Mouse (Mus musculus) stomach, embryonic 14.5 days (tissue): Measurements from ENCODE around the gene Cip2a. TPM values are rescaled to one million over a fixed set of nuclear protein-coding genes. Genes with fewer than 3 reads are reported as not detected.

Experiments
- ATAC-seq: fragments of 200-750 bp; cut with Nextera tagmentation; 2 replicates; pipeline ENCODE4 v1.8.0; 2017; ENCODE audit warnings: low read depth, moderate TSS enrichment; ENCODE audit not compliant: insufficient number of reproducible peaks, insufficient read depth, low FRiP score
- H3K27ac ChIP-seq: fragments of 300-500 bp; sonication (generic); 2 replicates; pipeline ENCODE4 v1.5.1; 2014; ENCODE audit warnings: mild to moderate bottlenecking, low read length, moderate library complexity, mixed read lengths
- H3K27me3 ChIP-seq: fragments of 300-500 bp; sonication (generic); 2 replicates; pipeline ENCODE4 v1.6.1; 2014; ENCODE audit warnings: low read length, control low read depth, mixed read lengths; ENCODE audit not compliant: control insufficient read depth, insufficient read depth
- H3K36me3 ChIP-seq: fragments of 300-500 bp; sonication (generic); 2 replicates; pipeline ENCODE4 v1.6.1; 2014; ENCODE audit warnings: mild to moderate bottlenecking, control low read depth, low read length, moderate library complexity, mixed read lengths; ENCODE audit not compliant: control insufficient read depth, insufficient read depth
- H3K4me1 ChIP-seq: fragments of 300-500 bp; sonication (generic); 2 replicates; pipeline ENCODE4 v1.6.1; 2014; ENCODE audit warnings: low read length, control low read depth, mixed read lengths; ENCODE audit not compliant: control insufficient read depth, insufficient read depth
- H3K4me2 ChIP-seq: fragments of 300-500 bp; sonication (generic); replicated peaks from 2 replicates; pipeline ENCODE4 v1.6.1; 2014; ENCODE audit warnings: low read depth, low read length, control low read depth
- H3K4me3 ChIP-seq: fragments of 300-500 bp; sonication (generic); 2 replicates; pipeline ENCODE4 v1.5.1; 2014; ENCODE audit warnings: low read depth, low read length, control low read depth
- H3K9ac ChIP-seq: fragments of 300-500 bp; sonication (generic); replicated peaks from 2 replicates; pipeline ENCODE4 v1.6.1; 2014; ENCODE audit warnings: low read depth, mild to moderate bottlenecking, control low read depth, low read length, moderate library complexity, mixed read lengths
- H3K9me3 ChIP-seq: fragments of 300-500 bp; sonication (generic); 2 replicates; pipeline ENCODE4 v1.6.1; 2016; ENCODE audit warnings: low read depth, low read length, control low read depth; ENCODE audit not compliant: control insufficient read depth
- WGBS: fragments of 180-500 bp; shearing (Covaris S2); extraction: QIAGEN DNeasy Blood & Tissue Kit; methylation state at CpG from one replicate; pipeline ENCODE4 v1.1.7; 2014; 5-methylcytosine and 5-hydroxymethylcytosine counted together
- polyA plus RNA-seq: library from polyadenylated mRNA; unstranded; fragments of >200 nt; fragmentation: Nextera tagmentation; extraction: Ambion mirVana; gene quantifications from 2 replicates; pipeline ENCODE4 v1.2.1, GENCODE M21; 2014

The Cip2a gene
- polyA plus RNA-seq = 34.9 and 35.4 TPM in 2 replicates

- under 1% methylated on average over 73 of the region's 74 CpGs for WGBS
- Histone ChIP-seq H3K36me3 (no peaks in the 10 kb centered on the region), H3K27ac (peak within 1 kb of the TSS; percentile 93), H3K4me2 (peak within 1 kb of the TSS; percentile 66), H3K27me3 (no peaks in the 10 kb centered on the region), H3K9me3 (no peaks in the 10 kb centered on the region), H3K4me1 (peaks cover 11% of the 10 kb centered on the region), H3K4me3 (peak within 1 kb of the TSS; percentile 87), H3K9ac (peak within 1 kb of the TSS; percentile 97)
- ATAC-seq = peak; percentile 98
Observed at GRCm38 (mm10) chr16:48993559-48994342, at the start of gene Cip2a, which contains the start of gene Dzip3. TSS of gene Cip2a (plus strand) at chr16:48994185. TSS of gene Dzip3 (minus strand) at chr16:48994165.

GRCm38 (mm10) chr16:48972996-48973395, 21.0 kb upstream of the Cip2a start:
- 95% methylated on average over 2 of the region's 2 CpGs for WGBS
- Histone ChIP-seq H3K4me1 (no peaks in the 10 kb centered on the region), H3K4me2 (no peak overlapping the region), H3K9ac (no peak overlapping the region), H3K9me3 (no peaks in the 10 kb centered on the region), H3K27ac (no peak overlapping the region), H3K36me3 (peaks cover 12% of the 10 kb centered on the region), H3K27me3 (no peaks in the 10 kb centered on the region), H3K4me3 (no peak overlapping the region)
- no peak for ATAC-seq

- no peaks in the 10 kb centered on the region for H3K4me1 ChIP-seq
- no peak overlapping the region for H3K9ac ChIP-seq
- ATAC-seq = no peak
- H3K36me3 ChIP-seq = peaks cover 15% of the 10 kb centered on the region
- H3K27me3 ChIP-seq = no peaks in the 10 kb centered on the region
- no peak overlapping the region for H3K4me3 ChIP-seq
- WGBS = 100% methylated on average over 1 of the region's 1 CpGs
- no peaks in the 10 kb centered on the region for H3K9me3 ChIP-seq
- H3K27ac ChIP-seq = no peak overlapping the region
- H3K4me2 ChIP-seq = no peak overlapping the region
Observed at GRCm38 (mm10) chr16:48973548-48973947, 20.4 kb upstream of the Cip2a start.

DNA sequence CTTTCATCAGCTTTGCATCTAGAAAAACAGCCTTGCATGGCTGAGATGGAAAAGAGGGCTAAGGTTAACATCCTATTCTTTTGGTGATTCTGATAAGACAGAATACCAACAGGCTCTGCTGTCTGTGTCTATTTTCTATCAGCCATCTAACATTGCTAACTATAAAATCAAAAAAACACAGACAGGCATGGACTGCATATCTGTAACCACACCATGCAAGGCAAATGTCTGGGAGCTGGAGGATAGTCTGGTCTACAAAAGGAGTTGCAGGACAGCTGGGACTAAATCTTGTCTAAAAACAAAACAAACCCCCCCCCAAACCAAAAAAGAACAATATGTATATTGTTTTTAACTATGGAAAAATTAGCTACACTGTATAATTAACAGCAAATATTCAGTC, 14.0 kb upstream of the Cip2a start:
- no peak overlapping the region for H3K9ac ChIP-seq
- H3K36me3 ChIP-seq = peaks cover 15% of the 10 kb centered on the region
- H3K4me1 ChIP-seq = no peaks in the 10 kb centered on the region
- no peaks in the 10 kb centered on the region for H3K9me3 ChIP-seq
- no peak overlapping the region for H3K4me2 ChIP-seq
- H3K4me3 ChIP-seq = no peak overlapping the region
- H3K27ac ChIP-seq = no peak overlapping the region
- no peak for ATAC-seq
- H3K27me3 ChIP-seq = no peaks in the 10 kb centered on the region

DNA sequence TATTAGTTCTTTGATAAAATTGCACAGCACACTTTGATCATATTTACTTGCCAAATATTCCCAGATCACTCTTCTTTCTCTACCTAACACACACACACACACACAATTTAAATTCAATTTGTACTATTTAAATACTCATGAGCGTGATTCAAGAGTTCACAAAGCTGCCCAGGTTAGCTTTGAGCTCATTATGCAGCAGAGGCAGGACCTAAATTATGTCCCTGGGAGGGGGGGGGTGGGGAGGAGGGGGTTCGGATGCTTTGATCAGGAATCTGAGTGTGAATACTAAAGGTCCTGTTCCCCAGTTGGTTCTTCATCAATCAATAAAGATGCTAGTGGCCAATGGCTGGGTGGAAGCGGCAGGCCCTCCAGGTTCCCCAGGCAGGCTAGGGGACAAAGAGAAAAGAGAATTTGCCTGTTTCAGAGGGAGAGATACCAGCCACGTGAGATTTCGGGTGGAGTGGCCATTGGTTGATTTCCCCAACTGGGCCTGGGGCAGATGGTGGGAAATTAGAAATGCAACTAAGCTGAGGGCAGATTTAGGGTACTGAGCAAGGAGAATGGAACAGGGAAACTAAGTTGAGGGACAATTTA, 8.9 kb upstream of the Cip2a start:
- no peak overlapping the region for H3K4me2 ChIP-seq
- ATAC-seq = no peak
- no peaks in the 10 kb centered on the region for H3K4me1 ChIP-seq
- H3K9me3 ChIP-seq = no peaks in the 10 kb centered on the region
- H3K9ac ChIP-seq = no peak overlapping the region
- H3K27ac ChIP-seq = no peak overlapping the region
- no peaks in the 10 kb centered on the region for H3K27me3 ChIP-seq
- no peak overlapping the region for H3K4me3 ChIP-seq
- WGBS = 55% methylated on average over 5 of the region's 5 CpGs
- peaks cover 3% of the 10 kb centered on the region; the same call in 1 of the 2 replicates for H3K36me3 ChIP-seq

- no peak for ATAC-seq
- H3K4me3 ChIP-seq = no peak overlapping the region
- no peak overlapping the region for H3K9ac ChIP-seq
- H3K4me2 ChIP-seq = no peak overlapping the region
- H3K27ac ChIP-seq = no peak overlapping the region
- peaks cover 7% of the 10 kb centered on the region for H3K4me1 ChIP-seq
- no peaks in the 10 kb centered on the region for H3K9me3 ChIP-seq
- H3K36me3 ChIP-seq = no peaks in the 10 kb centered on the region
- no peaks in the 10 kb centered on the region for H3K27me3 ChIP-seq
Observed at GRCm38 (mm10) chr16:48989700-48990099, 4.3 kb upstream of the Cip2a start.

DNA sequence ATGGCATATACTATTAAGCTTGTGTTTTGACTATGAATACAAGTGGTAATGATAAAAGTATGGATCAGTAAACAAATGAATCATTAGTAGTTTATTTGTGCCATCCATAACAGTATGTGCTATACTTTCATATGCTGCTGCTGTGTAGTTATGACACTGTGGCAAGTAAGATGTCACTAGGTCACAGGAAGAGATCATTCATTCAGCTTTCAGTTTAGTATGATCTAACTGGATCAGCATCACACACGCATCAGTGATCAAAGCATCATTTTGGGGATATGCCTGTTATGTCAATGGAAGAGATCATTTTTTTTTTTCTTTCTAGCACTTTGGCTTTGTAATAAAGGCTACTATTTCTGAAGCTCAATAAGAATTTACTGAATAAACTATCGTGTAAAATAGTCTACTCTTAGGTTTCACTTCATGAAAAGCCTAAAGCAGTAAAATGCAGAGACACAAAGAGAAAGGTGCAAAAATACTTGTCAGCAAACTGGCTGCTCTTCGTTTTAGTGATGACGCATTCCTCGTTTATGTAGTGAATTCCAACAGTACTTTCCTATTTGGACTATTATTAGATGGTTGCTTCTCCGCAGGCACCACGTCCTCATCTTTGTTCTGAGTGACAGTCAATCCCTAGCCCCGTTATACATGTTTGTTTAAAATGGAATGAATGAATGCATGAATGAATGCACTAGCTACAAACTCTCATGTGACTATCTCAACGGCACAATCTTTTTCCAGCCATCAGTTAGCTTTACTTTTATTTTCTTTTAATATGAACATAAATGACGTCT, 1.4 kb upstream of the Cip2a start:
- 25% methylated on average over 10 of the region's 10 CpGs for WGBS
- ATAC-seq = no peak
- H3K4me3 ChIP-seq = peak overlapping the region; percentile 87
- 0 out of 2 replicates have a peak overlapping the region, but pooled peaks have one; percentile 93 for H3K27ac ChIP-seq
- H3K4me2 ChIP-seq = peak overlapping the region; percentile 66
- peak overlapping the region; percentile 97 for H3K9ac ChIP-seq
- no peaks in the 10 kb centered on the region for H3K27me3 ChIP-seq
- no peaks in the 10 kb centered on the region for H3K9me3 ChIP-seq
- H3K36me3 ChIP-seq = no peaks in the 10 kb centered on the region
- H3K4me1 ChIP-seq = peaks cover 11% of the 10 kb centered on the region

DNA sequence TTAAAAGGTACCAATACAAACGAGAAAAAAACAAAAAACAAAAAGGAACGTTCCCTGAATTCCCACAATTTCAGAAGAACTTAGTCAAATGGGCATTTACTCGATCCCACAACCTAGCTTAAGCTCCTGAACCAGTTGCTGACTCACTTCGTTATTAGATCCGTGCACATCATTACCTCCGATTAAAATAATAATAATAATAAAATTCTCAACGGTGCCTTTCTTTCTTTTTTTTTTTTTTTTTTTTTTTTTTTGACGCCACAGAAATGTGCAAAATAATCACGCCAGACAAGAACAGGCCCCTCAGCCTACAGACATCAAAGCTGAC, 790 bp upstream of the Cip2a start:
- peak overlapping the region; percentile 87 for H3K4me3 ChIP-seq
- peak overlapping the region; percentile 93; the same call in 1 of the 2 replicates for H3K27ac ChIP-seq
- H3K4me2 ChIP-seq = peak overlapping the region; percentile 66
- no peaks in the 10 kb centered on the region for H3K9me3 ChIP-seq
- peaks cover 11% of the 10 kb centered on the region for H3K4me1 ChIP-seq
- H3K9ac ChIP-seq = peak overlapping the region; percentile 97
- no peaks in the 10 kb centered on the region for H3K36me3 ChIP-seq
- ATAC-seq = no peak
- 3% methylated on average over 9 of the region's 9 CpGs for WGBS
- no peaks in the 10 kb centered on the region for H3K27me3 ChIP-seq
